Mouse (Mus musculus) skeletal muscle tissue, adult 2 months (tissue): ENCODE results near the gene Htatip2.

Experiments
- DNase-seq: peaks from one replicate; pipeline ENCODE4 v3.0.0-alpha.2; 2012; ENCODE audit warnings: low read depth, low spot score

Gene Htatip2

GRCm38 (mm10) chr7:49758934-49759571 is at the start of gene Htatip2:
Gene Htatip2 (plus strand): TSS chr7:49759115.
- no peak for DNase-seq

- DNase-seq = no peak
Measured at GRCm38 (mm10) chr7:49709381-49710021, 49.4 kb upstream of the Htatip2 start.

GRCm38 (mm10) chr7:49717942-49718733 is 40.8 kb upstream of the Htatip2 start:
- no peak for DNase-seq

GRCm38 (mm10) chr7:49734342-49734741 is 24.6 kb upstream of the Htatip2 start:
- DNase-seq = no peak

GRCm38 (mm10) chr7:49739448-49739847 is 19.5 kb upstream of the Htatip2 start:
- DNase-seq = no peak

- no peak for DNase-seq
Measured at GRCm38 (mm10) chr7:49741474-49741873, 17.4 kb upstream of the Htatip2 start.

GRCm38 (mm10) chr7:49741923-49742322 is 17.0 kb upstream of the Htatip2 start:
- DNase-seq = no peak

GRCm38 (mm10) chr7:49751148-49751547 is 7.8 kb upstream of the Htatip2 start:
- DNase-seq = no peak

- DNase-seq = no peak
Measured at GRCm38 (mm10) chr7:49752730-49753506, 6.0 kb upstream of the Htatip2 start.

- no peak for DNase-seq
Measured at GRCm38 (mm10) chr7:49754767-49755166, 4.1 kb upstream of the Htatip2 start.

- DNase-seq = no peak
Measured at GRCm38 (mm10) chr7:49762605-49763004, 3.7 kb downstream of the Htatip2 start.

GRCm38 (mm10) chr7:49764011-49764716 is 5.2 kb downstream of the Htatip2 start:
- DNase-seq = no peak

GRCm38 (mm10) chr7:49766166-49766565 is 7.3 kb downstream of the Htatip2 start:
- no peak for DNase-seq

- DNase-seq = no peak
Measured at GRCm38 (mm10) chr7:49768509-49768908, 9.6 kb downstream of the Htatip2 start.

GRCm38 (mm10) chr7:49774396-49774795 is 15.5 kb downstream of the Htatip2 start:
- no peak for DNase-seq

GRCm38 (mm10) chr7:49777585-49777984 is 18.7 kb downstream of the Htatip2 start:
- no peak for DNase-seq

- peak; percentile 93 for DNase-seq
Measured at GRCm38 (mm10) chr7:49778114-49778901, 19.4 kb downstream of the Htatip2 start, which contains the start of gene Prmt3. Gene Prmt3 (plus strand): TSS chr7:49778346.

GRCm38 (mm10) chr7:49778904-49779615 is 20.1 kb downstream of the Htatip2 start:
- no peak for DNase-seq

GRCm38 (mm10) chr7:49783017-49783416 is 24.1 kb downstream of the Htatip2 start:
- no peak for DNase-seq

GRCm38 (mm10) chr7:49785141-49785540 is 26.2 kb downstream of the Htatip2 start:
- DNase-seq = no peak
